Mouse (Mus musculus) myocyte (in vitro differentiated cells): Measurements from ENCODE around the gene Tpk1.

Experiments
- CEBPB ChIP-seq: IDR thresholded peaks from 2 replicates; pipeline ENCODE4 v1.6.1; 2011; ENCODE audit warnings: mild to moderate bottlenecking, moderate library complexity; ENCODE audit not compliant: poor library complexity, insufficient read depth, severe bottlenecking
- E2F4 ChIP-seq: IDR thresholded peaks from one replicate; pipeline ENCODE4 v1.6.1; 2011; ENCODE audit warnings: mild to moderate bottlenecking, control low read depth, moderate library complexity; ENCODE audit not compliant: insufficient read depth
- MAX ChIP-seq: IDR thresholded peaks from one replicate; pipeline ENCODE4 v1.6.1; 2011; ENCODE audit warnings: low read depth, mild to moderate bottlenecking, control low read depth
- MYOD1 ChIP-seq, 3 experiments: IDR thresholded peaks; one replicate each; pipeline ENCODE4 v1.6.1; 2011; ENCODE audit warnings: control low read depth in 2 of 3, low read depth in 2 of 3, mild to moderate bottlenecking in 2 of 3, moderate library complexity in 1 of 3; ENCODE audit not compliant: insufficient read length in 2 of 3, control insufficient read depth in 1 of 3
- MYOG ChIP-seq, 3 experiments: IDR thresholded peaks; one replicate each; pipeline ENCODE4 v1.6.1; 2011; ENCODE audit warnings: control low read depth in 2 of 3, low read depth in 2 of 3, mild to moderate bottlenecking in 2 of 3; ENCODE audit not compliant: insufficient read length in 2 of 3, control insufficient read depth in 1 of 3, insufficient read depth in 1 of 3
- POLR2A ChIP-seq: IDR thresholded peaks from one replicate; pipeline ENCODE4 v1.6.1; 2011; ENCODE audit warnings: low read depth, mild to moderate bottlenecking, control low read depth, moderate library complexity; ENCODE audit not compliant: insufficient read length
- POLR2AphosphoS2 ChIP-seq: IDR thresholded peaks from one replicate; pipeline ENCODE4 v1.6.1; 2011; ENCODE audit warnings: low read depth, control low read depth; ENCODE audit not compliant: insufficient read length
- SRF ChIP-seq: IDR thresholded peaks from one replicate; pipeline ENCODE4 v1.6.1; 2011; ENCODE audit warnings: low read depth; ENCODE audit not compliant: control insufficient read depth, insufficient read length
- TCF12 ChIP-seq: IDR thresholded peaks from one replicate; pipeline ENCODE4 v1.6.1; 2011; ENCODE audit warnings: mild to moderate bottlenecking, control low read depth; ENCODE audit not compliant: poor library complexity, insufficient read depth, severe bottlenecking
- TCF3 ChIP-seq: IDR thresholded peaks from one replicate; pipeline ENCODE4 v1.6.1; 2011; ENCODE audit warnings: low read depth, control low read depth; ENCODE audit not compliant: insufficient read length
- USF1 ChIP-seq: IDR thresholded peaks from one replicate; pipeline ENCODE4 v1.6.1; 2011; ENCODE audit warnings: low read depth, mild to moderate bottlenecking, control low read depth, moderate library complexity

GRCm38 (mm10) chr6:43504609-43505230 is 161.4 kb downstream of the Tpk1 start:
- TF ChIP-seq E2F4 (no peak), POLR2A (no peak), USF1 (no peak), POLR2AphosphoS2 (no peak), TCF3 (no peak), CEBPB (no peak), MYOD1 (IDR thresholded peaks at IDR 0.05; ENCODE audit: control insufficient read depth in 1 of 3, insufficient read length in 2 of 3, low read depth in 2 of 3) (no peak), MYOG (IDR thresholded peaks at IDR 0.05; ENCODE audit: control insufficient read depth in 1 of 3, insufficient read depth in 1 of 3, insufficient read length in 2 of 3, low read depth in 2 of 3) (no peak), MAX (no peak), SRF (no peak), TCF12 (no peak)
